Mouse (Mus musculus): Measurements from ENCODE around the gene Lce1a1. TPM values are rescaled to one million over a fixed set of nuclear protein-coding genes. Genes with fewer than 3 reads are reported as not detected.

The Lce1a1 gene
- 0.19 TPM in 1 of 2 replicates, not detected in the other for polyA plus RNA-seq (2015; fragmentation: Nextera tagmentation; extraction: Ambion mirVana)

GRCm38 (mm10) chr3:92648207-92648606 lies at the start of gene Lce1a1:
Gene Lce1a1, minus strand, starts transcription at chr3:92648307.

GRCm38 (mm10) chr3:92687110-92687509 lies 39.0 kb upstream of the Lce1a1 start, which contains the start of gene Lce1d:
Gene Lce1d, minus strand, starts transcription at chr3:92687210.

GRCm38 (mm10) chr3:92678947-92679346 lies 30.8 kb upstream of the Lce1a1 start, which contains the start of gene Lce1c:
Gene Lce1c, plus strand, starts transcription at chr3:92679247.

GRCm38 (mm10) chr3:92670215-92670614 lies 22.1 kb upstream of the Lce1a1 start, which contains the start of gene Lce1a2:
Gene Lce1a2, minus strand, starts transcription at chr3:92670315.

GRCm38 (mm10) chr3:92656826-92657225 lies 8.7 kb upstream of the Lce1a1 start, which contains the start of gene Lce1b:
Gene Lce1b, minus strand, starts transcription at chr3:92656926.

GRCm38 (mm10) chr3:92621560-92621959 lies 26.5 kb downstream of the Lce1a1 start, which contains the start of gene Lce6a:
Gene Lce6a, minus strand, starts transcription at chr3:92621660.

GRCm38 (mm10) chr3:92607392-92607791 lies 40.7 kb downstream of the Lce1a1 start, which contains the start of gene 2210017I01Rik:
Gene 2210017I01Rik, minus strand, starts transcription at chr3:92607492.

Other genes starting within 250 kb of the Lce1a1 start
- gene Sprr2i, start 240.3 kb downstream of the Lce1a1 start, polyA plus RNA-seq (2015; fragmentation: Nextera tagmentation; extraction: Ambion mirVana) = not detected in 2 replicates
- gene Sprr2j-ps, start 230.2 kb downstream of the Lce1a1 start, polyA plus RNA-seq (2015; fragmentation: Nextera tagmentation; extraction: Ambion mirVana) = not detected in 2 replicates
- gene Gm9774, start 218.9 kb downstream of the Lce1a1 start, polyA plus RNA-seq (2015; fragmentation: Nextera tagmentation; extraction: Ambion mirVana) = 5.9 and 6.0 TPM in 2 replicates
- 0.71 TPM in 1 of 2 replicates, not detected in the other for gene Sprr2k, start 215.7 kb downstream of the Lce1a1 start, polyA plus RNA-seq (2015; fragmentation: Nextera tagmentation; extraction: Ambion mirVana)
- gene Sprr1b, start 209.5 kb downstream of the Lce1a1 start, polyA plus RNA-seq (2015; fragmentation: Nextera tagmentation; extraction: Ambion mirVana) = not detected in 2 replicates
- 0.73 and 0.78 TPM in 2 replicates for gene Sprr3, start 189.6 kb downstream of the Lce1a1 start, polyA plus RNA-seq (2015; fragmentation: Nextera tagmentation; extraction: Ambion mirVana)
- gene Sprr1a, start 162.4 kb downstream of the Lce1a1 start, polyA plus RNA-seq (2015; fragmentation: Nextera tagmentation; extraction: Ambion mirVana) = 3,851 and 3,973 TPM in 2 replicates
- not detected in 2 replicates for gene Sprr4, start 147.8 kb downstream of the Lce1a1 start, polyA plus RNA-seq (2015; fragmentation: Nextera tagmentation; extraction: Ambion mirVana)
- not detected in 2 replicates for gene 2310046K23Rik, start 113.8 kb downstream of the Lce1a1 start, polyA plus RNA-seq (2015; fragmentation: Nextera tagmentation; extraction: Ambion mirVana)
- 142 and 152 TPM in 2 replicates for gene Ivl, start 74.6 kb downstream of the Lce1a1 start, polyA plus RNA-seq (2015; fragmentation: Nextera tagmentation; extraction: Ambion mirVana)
- not detected in 2 replicates for gene Smcp, start 59.3 kb downstream of the Lce1a1 start, polyA plus RNA-seq (2015; fragmentation: Nextera tagmentation; extraction: Ambion mirVana)
- 0.31 TPM in 1 of 2 replicates, not detected in the other for gene 2210017I01Rik, start 40.8 kb downstream of the Lce1a1 start, polyA plus RNA-seq (2015; fragmentation: Nextera tagmentation; extraction: Ambion mirVana)
- 2.0 and 3.0 TPM in 2 replicates for gene Lce6a, start 26.6 kb downstream of the Lce1a1 start, polyA plus RNA-seq (2015; fragmentation: Nextera tagmentation; extraction: Ambion mirVana)
- not detected in 2 replicates for gene Lce1b, start 8.6 kb upstream of the Lce1a1 start, polyA plus RNA-seq (2015; fragmentation: Nextera tagmentation; extraction: Ambion mirVana)
- not detected in 2 replicates for gene Lce1a2, start 22.0 kb upstream of the Lce1a1 start, polyA plus RNA-seq (2015; fragmentation: Nextera tagmentation; extraction: Ambion mirVana)
- gene Lce1c, start 30.9 kb upstream of the Lce1a1 start, polyA plus RNA-seq (2015; fragmentation: Nextera tagmentation; extraction: Ambion mirVana) = not detected in 2 replicates
- not detected in 2 replicates for gene Lce1d, start 38.9 kb upstream of the Lce1a1 start, polyA plus RNA-seq (2015; fragmentation: Nextera tagmentation; extraction: Ambion mirVana)
- not detected in 2 replicates for gene Lce1e, start 60.8 kb upstream of the Lce1a1 start, polyA plus RNA-seq (2015; fragmentation: Nextera tagmentation; extraction: Ambion mirVana)
- gene Lce1f, start 72.0 kb upstream of the Lce1a1 start, polyA plus RNA-seq (2015; fragmentation: Nextera tagmentation; extraction: Ambion mirVana) = not detected in 2 replicates
- gene Gm38119, start 90.8 kb upstream of the Lce1a1 start, polyA plus RNA-seq (2015; fragmentation: Nextera tagmentation; extraction: Ambion mirVana) = not detected in 2 replicates
- gene Lce1g, start 104.0 kb upstream of the Lce1a1 start, polyA plus RNA-seq (2015; fragmentation: Nextera tagmentation; extraction: Ambion mirVana) = not detected in 2 replicates
- gene Lce1h, start 116.8 kb upstream of the Lce1a1 start, polyA plus RNA-seq (2015; fragmentation: Nextera tagmentation; extraction: Ambion mirVana) = not detected in 2 replicates
- gene Lce1i, start 130.6 kb upstream of the Lce1a1 start, polyA plus RNA-seq (2015; fragmentation: Nextera tagmentation; extraction: Ambion mirVana) = not detected in 2 replicates
- not detected in 2 replicates for gene Lce1j, start 142.2 kb upstream of the Lce1a1 start, polyA plus RNA-seq (2015; fragmentation: Nextera tagmentation; extraction: Ambion mirVana)
- gene Lce1k, start 159.6 kb upstream of the Lce1a1 start, polyA plus RNA-seq (2015; fragmentation: Nextera tagmentation; extraction: Ambion mirVana) = not detected in 2 replicates
- not detected in 2 replicates for gene Kprp, start 178.9 kb upstream of the Lce1a1 start, polyA plus RNA-seq (2015; fragmentation: Nextera tagmentation; extraction: Ambion mirVana)
- not detected in 2 replicates for gene Lce1l, start 203.0 kb upstream of the Lce1a1 start, polyA plus RNA-seq (2015; fragmentation: Nextera tagmentation; extraction: Ambion mirVana)
- not detected in 2 replicates for gene 2310050C09Rik, start 221.9 kb upstream of the Lce1a1 start, polyA plus RNA-seq (2015; fragmentation: Nextera tagmentation; extraction: Ambion mirVana)

Measured in urinary bladder, postnatal 0 days (tissue).